Mouse (Mus musculus): ENCODE data around the gene Arf1.

GRCm38 (mm10) chr11:59222306-59222705 is 5.8 kb downstream of the Arf1 start:
- no peak for TF ChIP-seq CTCF (IDR thresholded peaks at IDR 0.05; ENCODE audit: low read depth, low read length)
- TF ChIP-seq GATA1 (IDR thresholded peaks at IDR 0.05; ENCODE audit: borderline replicate concordance, low read length), result no peak
